Mouse (Mus musculus) forebrain, postnatal 0 days (tissue): ENCODE measurements at regions not wholly inside any gene's neighbourhood (a gene's known extent, or its start where the extent isn't known, plus 50 kb on each side); places are given as distances from the start of the nearest gene placed in this dataset.
"Not testable (repeated sequence)": the region's sequence is repeated elsewhere in the genome, so short reads cannot be mapped to it uniquely, and the experiment has no call there.

Experiments
- ATAC-seq: fragments of 200-750 bp; cut with Nextera tagmentation; 2 replicates; pipeline ENCODE4 v1.8.0; 2017; ENCODE audit warnings: mild to moderate bottlenecking, moderate library complexity
- DNase-seq: peaks from one replicate; pipeline ENCODE4 v3.0.0-alpha.2; 2015
- H3K27ac ChIP-seq: fragments of 300-500 bp; sonication (generic); 2 replicates; pipeline ENCODE4 v1.5.1; 2014; ENCODE audit warnings: low read depth, mild to moderate bottlenecking, antibody characterized with exemption, low read length, moderate library complexity, mixed read lengths
- H3K27me3 ChIP-seq: fragments of 300-500 bp; sonication (generic); 2 replicates; pipeline ENCODE4 v1.6.1; 2014; ENCODE audit warnings: mild to moderate bottlenecking, low read length, mixed read lengths; ENCODE audit not compliant: insufficient read depth
- H3K36me3 ChIP-seq: fragments of 300-500 bp; sonication (generic); 2 replicates; pipeline ENCODE4 v1.6.1; 2014; ENCODE audit warnings: mild to moderate bottlenecking, moderate library complexity; ENCODE audit not compliant: insufficient read depth
- H3K4me1 ChIP-seq: fragments of 300-500 bp; sonication (generic); 2 replicates; pipeline ENCODE4 v1.6.1; 2014; ENCODE audit warnings: antibody characterized with exemption; ENCODE audit not compliant: insufficient read depth
- H3K4me2 ChIP-seq: fragments of 300-500 bp; sonication (generic); 2 replicates; pipeline ENCODE4 v1.6.1; 2014; ENCODE audit warnings: low read depth, mild to moderate bottlenecking, moderate library complexity
- H3K4me3 ChIP-seq: fragments of 300-500 bp; sonication (generic); 2 replicates; pipeline ENCODE4 v1.5.1; 2014; ENCODE audit warnings: low read depth, low read length, mixed read lengths
- H3K9ac ChIP-seq: fragments of 300-500 bp; sonication (generic); 2 replicates; pipeline ENCODE4 v1.6.1; 2014; ENCODE audit warnings: mild to moderate bottlenecking
- H3K9me3 ChIP-seq: fragments of 300-500 bp; sonication (generic); 2 replicates; pipeline ENCODE4 v1.6.1; 2016; ENCODE audit warnings: low read length
- CTCF ChIP-seq: sonication (generic); IDR thresholded peaks from 2 replicates; pipeline ENCODE4 v1.5.1; 2016; ENCODE audit warnings: antibody characterized with exemption, control low read depth, low read depth
- WGBS: fragments of 180-500 bp; shearing (Covaris S2); extraction: QIAGEN DNeasy Blood & Tissue Kit; methylation state at CpG from one replicate; pipeline ENCODE4 v1.1.7; 2014; 5-methylcytosine and 5-hydroxymethylcytosine counted together

GRCm38 (mm10) chr9:85981428-85981827 is 139.2 kb downstream of the Tpbg start:
- Histone ChIP-seq H3K27ac (no peak overlapping the region), H3K4me1 (no peaks in the 10 kb centered on the region), H3K9ac (no peak overlapping the region), H3K27me3 (no peaks in the 10 kb centered on the region), H3K4me2 (no peak overlapping the region), H3K36me3 (no peaks in the 10 kb centered on the region), H3K9me3 (no peaks in the 10 kb centered on the region), H3K4me3 (no peak overlapping the region)
- WGBS = 98% methylated on average over 5 of the region's 5 CpGs
- DNase-seq (no peak), ATAC-seq (no peak)
- TF ChIP-seq CTCF = no peak

GRCm38 (mm10) chr9:85983516-85983915 is 141.3 kb downstream of the Tpbg start:
- DNase-seq, H3K9ac ChIP-seq, ATAC-seq, H3K4me1 ChIP-seq, H3K27me3 ChIP-seq, H3K9me3 ChIP-seq, H3K36me3 ChIP-seq, H3K4me3 ChIP-seq, H3K27ac ChIP-seq, H3K4me2 ChIP-seq: not testable (repeated sequence)
- 92% methylated on average over 8 of the region's 8 CpGs for WGBS

GRCm38 (mm10) chr9:85985671-85986070 is 143.5 kb downstream of the Tpbg start:
- H3K9me3 ChIP-seq = no peaks in the 10 kb centered on the region
- no peak overlapping the region for H3K4me2 ChIP-seq
- no peak overlapping the region for H3K9ac ChIP-seq
- no peaks in the 10 kb centered on the region for H3K27me3 ChIP-seq
- H3K4me3 ChIP-seq = no peak overlapping the region
- no peak for ATAC-seq
- no peaks in the 10 kb centered on the region for H3K4me1 ChIP-seq
- no peak overlapping the region for H3K27ac ChIP-seq
- no peak for TF ChIP-seq CTCF
- DNase-seq = no peak
- H3K36me3 ChIP-seq = no peaks in the 10 kb centered on the region
- WGBS = 79% methylated on average over 5 of the region's 5 CpGs

GRCm38 (mm10) chr9:85986142-85986541 is 144.0 kb downstream of the Tpbg start:
- 85% methylated on average over 2 of the region's 2 CpGs for WGBS
- no peak for DNase-seq
- no peak for ATAC-seq
- H3K4me1 ChIP-seq = no peaks in the 10 kb centered on the region
- no peaks in the 10 kb centered on the region for H3K9me3 ChIP-seq
- TF ChIP-seq CTCF = no peak
- H3K27ac ChIP-seq = no peak overlapping the region
- no peak overlapping the region for H3K9ac ChIP-seq
- H3K27me3 ChIP-seq = no peaks in the 10 kb centered on the region
- H3K4me3 ChIP-seq = no peak overlapping the region
- H3K4me2 ChIP-seq = no peak overlapping the region
- H3K36me3 ChIP-seq = no peaks in the 10 kb centered on the region

- Histone ChIP-seq H3K4me1 (no peaks in the 10 kb centered on the region), H3K27me3 (no peaks in the 10 kb centered on the region), H3K36me3 (no peaks in the 10 kb centered on the region), H3K4me3 (no peak overlapping the region), H3K9me3 (no peaks in the 10 kb centered on the region), H3K27ac (no peak overlapping the region), H3K4me2 (no peak overlapping the region), H3K9ac (no peak overlapping the region)
- 75% methylated on average over 2 of the region's 2 CpGs for WGBS
- no peak for TF ChIP-seq CTCF
- DNase-seq (no peak), ATAC-seq (no peak)
Measured at GRCm38 (mm10) chr9:86002996-86003395, 160.8 kb downstream of the Tpbg start.

GRCm38 (mm10) chr9:86011661-86012060 is 169.5 kb downstream of the Tpbg start:
- WGBS = 67% methylated on average over 2 of the region's 2 CpGs
- Histone ChIP-seq H3K4me1 (no peaks in the 10 kb centered on the region), H3K36me3 (no peaks in the 10 kb centered on the region), H3K4me2 (no peak overlapping the region), H3K27me3 (no peaks in the 10 kb centered on the region), H3K9me3 (no peaks in the 10 kb centered on the region), H3K9ac (no peak overlapping the region), H3K27ac (no peak overlapping the region), H3K4me3 (no peak overlapping the region)
- TF ChIP-seq CTCF = no peak
- ATAC-seq (no peak), DNase-seq (no peak)

- no peaks in the 10 kb centered on the region for H3K9me3 ChIP-seq
- H3K4me3 ChIP-seq = no peak overlapping the region
- 89% methylated on average over 4 of the region's 4 CpGs for WGBS
- no peaks in the 10 kb centered on the region for H3K36me3 ChIP-seq
- H3K4me2 ChIP-seq = no peak overlapping the region
- H3K27ac ChIP-seq = no peak overlapping the region
- ATAC-seq (no peak), DNase-seq (no peak)
- H3K4me1 ChIP-seq = no peaks in the 10 kb centered on the region
- TF ChIP-seq CTCF = no peak
- H3K27me3 ChIP-seq = no peaks in the 10 kb centered on the region
- no peak overlapping the region for H3K9ac ChIP-seq
Measured at GRCm38 (mm10) chr9:86015841-86016240, 173.7 kb downstream of the Tpbg start.

- H3K27ac ChIP-seq = no peak overlapping the region
- no peak for DNase-seq
- no peak overlapping the region for H3K4me3 ChIP-seq
- no peaks in the 10 kb centered on the region for H3K36me3 ChIP-seq
- H3K27me3 ChIP-seq = no peaks in the 10 kb centered on the region
- no peak for ATAC-seq
- H3K4me1 ChIP-seq = no peaks in the 10 kb centered on the region
- H3K9ac ChIP-seq = no peak overlapping the region
- H3K4me2 ChIP-seq = no peak overlapping the region
- 62% methylated on average over 6 of the region's 6 CpGs for WGBS
- no peak for TF ChIP-seq CTCF
- H3K9me3 ChIP-seq = no peaks in the 10 kb centered on the region
Measured at GRCm38 (mm10) chr9:86020133-86020532, 178.0 kb downstream of the Tpbg start.
